Mouse (Mus musculus): Measurements from ENCODE around the gene Dner.

GRCm38 (mm10) chr1:84742156-84742555 is 46.1 kb upstream of the Dner start:
- no peak for TF ChIP-seq GATA1 (IDR thresholded peaks at IDR 0.05; ENCODE audit: low read length)
- no peak for TF ChIP-seq TAL1 (IDR thresholded peaks at IDR 0.05; ENCODE audit: low read length)

Measured in erythroblast, embryonic 14.5 days (primary cell).